Mouse (Mus musculus): ENCODE results near the gene Sfmbt2.

DNA sequence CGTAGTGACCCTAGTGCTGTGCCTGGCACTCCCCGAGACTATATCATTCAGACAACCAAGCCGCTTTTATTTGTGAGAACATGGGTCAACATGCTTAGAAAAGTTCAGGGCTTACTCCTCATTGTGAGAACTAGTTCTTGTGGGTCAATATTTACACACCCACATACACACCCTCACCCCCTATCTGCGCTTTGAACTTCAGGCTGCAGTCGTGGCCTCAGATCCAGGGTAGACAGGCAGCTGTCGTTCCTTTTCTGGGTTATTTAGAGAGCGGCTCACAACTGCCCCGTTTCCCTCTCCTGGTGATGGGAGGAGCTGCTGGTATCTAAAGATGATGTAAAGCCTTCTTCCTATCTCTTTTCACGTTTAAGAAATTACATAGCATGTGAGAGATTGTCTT, 27.5 kb downstream of the Sfmbt2 start:
- TF ChIP-seq CTCF (IDR thresholded peaks at IDR 0.05; ENCODE audit: borderline replicate concordance, insufficient read depth, low read length) (no peak), POLR2A (IDR thresholded peaks at IDR 0.05; ENCODE audit: low read depth, low read length) (no peak)
